Mouse (Mus musculus) heart, postnatal 36 days (tissue): Measurements from ENCODE around the gene Bpifa5. TPM values are rescaled to one million over a fixed set of nuclear protein-coding genes. Genes with fewer than 3 reads are reported as not detected.
A peak's percentile ranks its signal among the peaks of the same experiment; 100 is the strongest.
"Not testable (repeated sequence)": the region's sequence is repeated elsewhere in the genome, so short reads cannot be mapped to it uniquely, and the experiment has no call there.

Experiments used
- DNase-seq, 2 experiments: peaks; one replicate each; pipeline ENCODE4 v3.0.0; 2021 to 2022
- intact Hi-C: fragments of 180-260 bp; cut with DNase I; formaldehyde crosslinking; loops from one replicate; pipeline ENCODE4 v1.15.1; 2025
- total RNA-seq, 2 experiments: library from RNA; stranded (reverse); gene quantifications; 2 replicates each; pipeline ENCODE4 v1.2.3; 2021

Bpifa5 gene
- not detected for total RNA-seq

DNA sequence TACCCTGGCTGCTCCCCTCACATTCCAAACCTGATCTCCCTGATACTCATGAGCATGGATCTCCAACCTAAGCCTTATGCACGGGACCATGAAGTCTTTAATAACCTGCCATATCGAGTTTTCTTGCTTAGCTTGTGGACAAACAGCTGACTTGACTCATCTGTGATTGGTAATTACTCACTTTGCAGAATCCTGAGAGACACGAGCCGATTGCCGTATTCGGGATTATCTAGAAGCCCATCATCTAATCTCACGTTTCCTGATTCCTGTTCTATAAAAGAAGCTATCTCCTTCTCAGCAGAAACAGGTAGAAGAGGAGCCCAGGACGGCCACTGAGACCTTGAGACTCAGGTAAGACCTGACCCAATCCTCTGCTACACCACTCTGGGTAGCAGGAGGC, at the start of gene Bpifa5:
Gene Bpifa5, plus strand, starts transcription at position 301 of the 400 bp plus-strand sequence.
- intact Hi-C loops: no loop called here
- DNase-seq: no peak

DNA sequence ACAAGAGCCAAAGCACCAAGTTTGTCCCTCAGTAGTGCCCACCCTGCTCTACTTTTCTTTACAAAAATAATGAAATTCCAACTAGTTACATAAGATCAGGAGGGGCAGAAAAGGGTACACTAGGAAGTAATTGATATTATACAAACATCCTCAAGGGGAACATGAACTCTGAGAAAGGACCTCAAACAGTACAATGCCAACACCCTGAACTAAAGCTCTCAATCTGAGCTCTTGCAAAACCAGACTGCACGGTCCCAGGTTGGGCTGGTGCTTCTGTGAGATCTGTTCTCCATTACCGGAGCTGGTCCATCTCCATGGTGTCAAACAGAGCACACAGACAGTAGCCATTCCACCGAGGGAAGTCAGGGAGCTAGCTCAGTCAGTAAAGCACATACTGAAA, 45.0 kb upstream of the Bpifa5 start:
- no peak for DNase-seq
- intact Hi-C loops: no loop called here

GRCm38 (mm10) chr2:154130120-154130519, 32.3 kb upstream of the Bpifa5 start, which contains the start of gene Bpifa3:
Gene Bpifa3 (plus strand): TSS chr2:154130336.
- intact Hi-C loops: no loop called here
- no peak for DNase-seq

- intact Hi-C loops: no loop called here
- no peak for DNase-seq
Observed at GRCm38 (mm10) chr2:154142580-154142979, 19.8 kb upstream of the Bpifa5 start, which contains the start of gene Bpifa1. Gene Bpifa1 (plus strand): TSS chr2:154142880.

GRCm38 (mm10) chr2:154143735-154144134, 18.7 kb upstream of the Bpifa5 start:
- DNase-seq: no peak
- intact Hi-C loops: loop anchor here (1.0 kb wide), 1 partner anchor 22 kb away; no protein-coding TSS in a partner anchor

DNA sequence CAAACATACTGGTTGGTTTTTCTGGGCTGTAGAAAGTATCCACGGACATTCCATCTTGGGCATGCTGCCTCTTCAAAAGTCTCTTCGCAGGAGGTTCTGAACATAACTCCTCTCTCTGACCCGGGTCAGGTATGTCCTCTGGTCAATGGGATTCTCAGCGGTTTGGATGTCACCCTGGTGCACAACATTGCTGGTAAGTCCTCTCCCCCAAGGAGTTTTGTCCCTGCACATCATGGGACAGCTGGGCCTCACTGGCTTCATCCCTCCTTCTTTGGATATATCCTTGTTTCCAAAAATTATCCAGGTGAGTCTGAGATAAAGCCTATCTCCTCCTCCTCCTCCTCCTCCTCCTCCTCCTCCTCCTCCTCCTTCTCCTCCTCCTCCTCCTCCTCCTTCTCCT, 14.9 kb upstream of the Bpifa5 start:
- DNase-seq: no peak
- intact Hi-C loops: no loop called here

- intact Hi-C loops: loop anchor here (1.0 to 5.0 kb wide), 2 partner anchors 112 to 156 kb away; no protein-coding TSS in a partner anchor
- DNase-seq: peak; percentile 6 to 41
Observed at GRCm38 (mm10) chr2:154158433-154158832, 4.0 kb upstream of the Bpifa5 start.

DNA sequence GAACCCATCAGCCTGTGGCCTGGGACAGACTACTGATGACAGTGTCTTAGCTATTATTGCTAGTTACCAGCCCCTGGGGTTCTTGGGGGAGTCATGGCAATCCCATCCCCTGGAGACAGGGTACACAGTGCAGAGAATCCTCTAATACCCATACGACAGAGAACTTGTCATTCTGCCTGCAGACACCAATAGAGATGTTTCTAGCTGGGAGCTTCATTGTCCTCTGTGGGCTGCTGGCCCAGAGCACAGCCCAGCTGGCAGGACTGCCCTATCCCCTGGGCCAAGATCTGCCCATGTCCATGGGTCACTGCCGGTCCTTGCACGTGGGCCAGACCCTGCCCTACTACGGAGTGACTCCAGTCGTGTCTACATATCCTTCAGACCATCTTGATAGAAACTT, 899 bp downstream of the Bpifa5 start:
- DNase-seq: no peak
- intact Hi-C loops: no loop called here

GRCm38 (mm10) chr2:154169172-154169571, 6.8 kb downstream of the Bpifa5 start:
- intact Hi-C loops: no loop called here
- no peak for DNase-seq

DNA sequence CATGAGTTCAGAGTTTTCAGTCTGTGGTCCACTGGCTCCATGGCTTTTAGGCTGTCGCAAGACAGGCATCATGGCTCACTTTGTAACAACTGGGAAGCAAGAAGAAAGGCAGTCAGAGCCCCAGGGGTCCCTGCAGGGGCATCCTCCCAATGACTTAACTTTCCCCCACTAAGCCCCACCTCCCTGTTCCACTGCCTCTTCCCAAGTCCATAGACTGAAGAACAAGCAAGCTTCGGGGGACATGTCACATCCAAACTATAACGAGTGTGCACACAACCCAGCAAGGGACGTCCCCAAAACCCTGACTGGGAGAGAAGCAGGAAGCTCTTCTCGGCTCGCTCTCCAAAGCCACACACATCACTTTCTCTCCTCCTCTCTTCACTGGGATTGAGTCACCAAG, 9.2 kb downstream of the Bpifa5 start:
- no peak for DNase-seq
- intact Hi-C loops: loop anchor here (5.0 kb wide), 1 partner anchor 121 kb away; no protein-coding TSS in a partner anchor

- intact Hi-C loops: loop anchor here (1.0 to 5.0 kb wide), 2 partner anchors 34 to 119 kb away; no protein-coding TSS in a partner anchor
Observed at GRCm38 (mm10) chr2:154173313-154173712, 10.9 kb downstream of the Bpifa5 start.

DNA sequence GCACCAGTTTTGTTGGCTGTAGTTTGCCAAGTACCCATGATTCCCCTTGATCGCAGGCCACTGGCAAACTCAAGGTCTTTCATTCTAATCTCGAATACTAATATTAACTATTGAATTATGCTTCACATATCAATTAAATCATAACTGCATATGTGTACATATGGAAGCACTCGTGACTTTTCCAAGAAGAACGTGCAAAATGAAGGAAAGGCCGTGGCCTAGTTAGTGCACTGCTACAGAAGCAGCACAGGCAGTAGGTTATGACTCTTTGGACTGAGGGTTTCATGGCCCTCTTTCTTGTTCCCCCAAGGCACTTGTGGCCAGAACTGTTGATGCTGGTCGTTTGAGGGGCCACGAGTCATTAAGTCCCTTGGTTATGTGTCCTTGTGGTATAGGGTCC, 19.5 kb downstream of the Bpifa5 start:
- intact Hi-C loops, DNase-seq: not testable (repeated sequence)

More at GRCm38 (mm10) chr2:154173313-154173712, 10.9 kb downstream of the Bpifa5 start:
- DNase-seq: no peak

- intact Hi-C loops, DNase-seq: not testable (repeated sequence)
Observed at GRCm38 (mm10) chr2:154183061-154183460, 20.7 kb downstream of the Bpifa5 start.

GRCm38 (mm10) chr2:154185319-154185718, 22.9 kb downstream of the Bpifa5 start:
- intact Hi-C loops: no loop called here
- DNase-seq: no peak

DNA sequence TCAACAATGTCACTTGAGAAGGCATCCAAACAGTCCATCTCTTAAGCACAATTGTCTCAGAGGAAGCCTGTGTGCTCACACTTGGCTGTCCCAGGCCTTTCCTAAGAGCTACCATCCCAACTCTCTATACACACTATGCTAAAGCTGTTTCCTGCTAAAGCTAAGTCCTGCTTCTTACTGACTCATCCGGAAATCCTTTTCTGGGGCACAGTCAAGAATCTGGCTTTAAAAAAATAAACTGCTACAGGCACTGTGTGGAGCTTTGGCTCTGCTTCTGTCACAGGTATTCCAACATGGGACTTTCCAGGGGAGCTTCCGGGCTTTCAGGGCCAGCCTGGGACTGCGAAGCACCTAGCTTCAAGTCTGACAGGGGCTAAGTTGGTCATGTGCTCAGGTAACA, 23.3 kb downstream of the Bpifa5 start:
- intact Hi-C loops: no loop called here
- DNase-seq: no peak

GRCm38 (mm10) chr2:154187468-154187867, 25.1 kb downstream of the Bpifa5 start:
- DNase-seq: no peak
- intact Hi-C loops: no loop called here

- intact Hi-C loops: no loop called here
- DNase-seq: no peak
Observed at GRCm38 (mm10) chr2:154189877-154190434, 27.5 kb downstream of the Bpifa5 start.

DNA sequence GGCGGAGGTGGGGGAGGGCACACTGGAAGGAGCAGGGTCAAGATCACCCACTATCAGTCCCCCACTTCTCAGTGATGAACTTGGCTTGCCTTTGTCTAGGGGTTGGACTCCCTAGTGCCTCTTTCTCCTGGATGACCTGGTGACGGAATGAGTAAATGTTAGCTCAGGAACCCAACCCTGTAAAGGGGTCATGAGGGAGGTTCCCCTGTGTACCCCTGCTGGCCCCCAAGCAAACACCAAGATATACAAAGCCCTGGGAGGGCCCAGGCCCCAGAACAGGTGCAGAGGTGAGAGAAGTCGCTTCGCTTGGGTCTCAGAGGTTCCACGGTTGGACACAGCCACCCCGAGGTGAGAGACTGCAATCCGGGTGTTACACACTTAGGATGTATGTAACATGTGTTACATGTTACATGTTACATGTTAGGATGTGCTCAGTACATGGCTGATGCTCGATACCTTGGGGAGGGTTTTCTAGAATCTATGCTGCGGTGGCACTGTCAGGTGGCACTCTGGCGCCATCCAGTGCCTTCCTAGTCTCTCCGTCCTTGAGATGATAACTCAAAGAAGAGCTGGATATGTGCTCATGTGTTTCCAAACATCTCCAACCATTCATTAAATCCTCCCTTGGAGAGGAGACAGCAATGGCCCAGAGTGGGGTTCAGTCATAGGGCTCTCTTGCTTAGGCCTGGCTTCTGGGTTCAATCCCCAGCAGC, 28.3 kb downstream of the Bpifa5 start, which contains the start of gene Bpifb1:
Gene Bpifb1, plus strand, starts transcription at position 273 of the 713 bp plus-strand sequence.
- intact Hi-C loops: no loop called here
- no peak for DNase-seq

DNA sequence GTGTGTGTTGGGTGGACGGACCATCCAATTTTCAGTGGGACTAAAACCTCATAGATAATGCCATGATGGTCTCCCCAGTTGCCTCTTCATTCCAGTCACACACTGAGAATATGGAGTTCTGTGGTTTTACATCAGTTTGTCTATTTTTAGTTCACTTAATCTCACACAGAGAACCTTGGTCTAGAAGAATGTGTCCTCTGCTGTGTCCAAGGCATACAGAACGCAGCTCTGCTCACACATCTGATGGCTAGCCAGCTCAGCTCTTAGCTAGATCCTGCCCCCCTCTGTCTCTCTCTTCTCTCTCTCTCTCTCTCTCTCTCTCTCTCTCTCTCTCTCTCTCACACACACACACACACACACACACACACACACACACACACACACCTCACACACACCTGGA, 29.7 kb downstream of the Bpifa5 start:
- no peak for DNase-seq
- intact Hi-C loops: loop anchor here (2.0 kb wide), 1 partner anchor 15 kb away; no protein-coding TSS in a partner anchor

DNA sequence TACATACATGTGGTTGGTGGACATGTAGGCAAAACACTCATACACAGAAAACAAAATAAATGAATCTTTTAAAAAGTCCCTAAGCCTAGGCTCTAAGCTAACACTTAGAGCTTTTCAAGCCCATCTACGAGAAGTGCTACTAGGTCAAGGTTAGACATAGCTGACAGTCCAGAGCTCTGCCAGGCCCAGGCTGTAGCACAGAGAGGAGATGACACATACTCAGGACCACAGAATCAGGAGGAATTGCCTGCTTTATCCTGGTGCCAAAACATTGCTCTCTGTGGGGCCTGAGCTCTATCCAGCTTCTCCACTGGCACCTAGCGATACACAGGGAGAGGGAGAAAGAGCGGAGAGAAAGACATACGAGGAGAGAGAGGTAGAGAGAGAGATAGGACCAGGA, 30.7 kb downstream of the Bpifa5 start:
- intact Hi-C loops: loop anchor here (2.0 kb wide), 1 partner anchor 14 kb away; no protein-coding TSS in a partner anchor
- DNase-seq: no peak

GRCm38 (mm10) chr2:154193994-154194504, 31.6 kb downstream of the Bpifa5 start:
- DNase-seq: no peak

More at GRCm38 (mm10) chr2:154193994-154194504, 31.6 kb downstream of the Bpifa5 start:
- intact Hi-C loops: loop anchor here (2.0 kb wide), 1 partner anchor 13 kb away; no protein-coding TSS in a partner anchor
